Mouse (Mus musculus): ENCODE data around the gene Ocm. TPM values are rescaled to one million over a fixed set of nuclear protein-coding genes. Genes with fewer than 3 reads are reported as not detected.

Ocm gene
- total and polyA plus RNA-seq, 3 experiments: not detected

DNA sequence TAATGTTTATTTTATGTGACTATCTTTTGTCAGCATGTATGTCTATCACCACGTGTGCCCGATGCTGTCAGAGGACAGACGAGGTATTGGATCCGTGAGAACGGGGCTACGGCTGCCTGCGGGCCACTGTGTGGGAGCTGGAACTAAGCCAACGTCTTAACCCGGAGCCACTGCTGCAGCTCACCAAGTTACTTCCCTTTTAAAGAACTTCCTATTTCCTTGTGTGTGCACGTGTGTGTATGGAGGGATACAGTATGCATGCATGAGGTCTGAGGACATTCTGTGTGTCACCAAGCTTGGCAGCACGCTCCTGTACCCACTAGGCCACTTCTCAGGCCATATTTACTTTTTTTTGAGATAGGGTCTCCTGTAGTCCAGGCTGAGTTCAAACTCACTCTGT, 36.4 kb downstream of the Ocm start:
- Histone ChIP-seq H3K27ac (ENCODE audit: control insufficient read depth, low read depth, low read length) (peak overlapping the region; percentile 43; the same call in 1 of the 2 replicates), H3K79me2 (ENCODE audit: control insufficient read depth, insufficient read depth, low read length, poor library complexity) (no peaks in the 10 kb centered on the region), H3K4me1 (ENCODE audit: control insufficient read depth in 1 of 2, insufficient read depth in 2 of 2, low read length in 2 of 2) (peaks cover 5 to 7% of the 10 kb centered on the region in 2 experiments; a peak in 3 of 4 replicates), H3K9me3 (replicated peaks; ENCODE audit: insufficient read depth, low read length) (no peaks in the 10 kb centered on the region), H3K27me3 (ENCODE audit: control insufficient read depth in 1 of 2, insufficient read depth in 2 of 2, low read length in 2 of 2) (no peaks in the 10 kb centered on the region), H3K9ac (ENCODE audit: control insufficient read depth, low read depth, low read length, poor library complexity, severe bottlenecking) (peak overlapping the region; percentile 41), H3K4me3 (ENCODE audit: control insufficient read depth in 1 of 2, insufficient read depth in 1 of 2, low read depth in 2 of 2, low read length in 2 of 2) (no peak overlapping the region; a peak in 1 of 4 replicates), H3K36me3 (ENCODE audit: control insufficient read depth in 1 of 2, insufficient read depth in 2 of 2, low read length in 2 of 2) (peaks cover 8 to 14% of the 10 kb centered on the region in 2 experiments)
- peak; percentile 92 for DNase-seq (ENCODE audit: low read depth, low spot score)
- TF ChIP-seq CHD1 (IDR thresholded peaks at IDR 0.05; ENCODE audit: low read depth, low read length) (no peak), MEF2A (IDR thresholded peaks at IDR 0.05; ENCODE audit: extremely low read depth, insufficient replicate concordance, low read depth, low read length, poor library complexity, severe bottlenecking) (no peak), SIN3A (IDR thresholded peaks at IDR 0.05; ENCODE audit: low read length) (peak; percentile 88), GATA1 (IDR thresholded peaks at IDR 0.05; ENCODE audit: low read depth, low read length) (no peak), ELF1 (IDR thresholded peaks at IDR 0.05; ENCODE audit: low read depth, low read length) (peak; percentile 83), TAL1 (IDR thresholded peaks at IDR 0.05; ENCODE audit: low read length) (no peak), JUND (IDR thresholded peaks at IDR 0.05; ENCODE audit: low read depth, low read length) (no peak), ZMIZ1 (IDR thresholded peaks at IDR 0.05; ENCODE audit: low read depth, low read length) (no peak), ZC3H11A (IDR thresholded peaks at IDR 0.05; ENCODE audit: low read depth, low read length) (no peak), HCFC1 (IDR thresholded peaks at IDR 0.05; ENCODE audit: low read depth, low read length) (peak; percentile 80), SMC3 (IDR thresholded peaks at IDR 0.05; ENCODE audit: low read depth, low read length) (no peak), RCOR1 (IDR thresholded peaks at IDR 0.05; ENCODE audit: low read depth, low read length) (0 out of 2 replicates have a peak, but pooled peaks have one; percentile 13), MAX (IDR thresholded peaks at IDR 0.05; ENCODE audit: low read length) (peak; percentile 98), RAD21 (IDR thresholded peaks at IDR 0.05; ENCODE audit: low read depth, low read length) (no peak), BHLHE40 (IDR thresholded peaks at IDR 0.05; ENCODE audit: borderline replicate concordance, low read depth, low read length) (peak; percentile 91), NELFE (IDR thresholded peaks at IDR 0.05; ENCODE audit: low read depth, low read length) (no peak), EP300 (IDR thresholded peaks at IDR 0.05; ENCODE audit: low read depth in 1 of 2, low read length in 2 of 2) (peak; percentile 25 to 40; a peak in 2 of 4 replicates), MAZ (IDR thresholded peaks at IDR 0.05; ENCODE audit: low read depth, low read length) (0 out of 2 replicates have a peak, but pooled peaks have one; percentile 31), ZKSCAN1 (IDR thresholded peaks at IDR 0.05; ENCODE audit: low read depth, low read length) (no peak), CTCF (IDR thresholded peaks at IDR 0.05 in 2 of 3, conservative IDR thresholded peaks at IDR 0.05 in 1 of 3; ENCODE audit: control insufficient read depth in 1 of 3, insufficient read depth in 1 of 3, low read depth in 2 of 3, low read length in 3 of 3, poor library complexity in 1 of 3, severe bottlenecking in 1 of 3) (no peak), POLR2AphosphoS2 (IDR thresholded peaks at IDR 0.05; ENCODE audit: low read length) (0 out of 2 replicates have a peak, but pooled peaks have one; percentile 34), UBTF (IDR thresholded peaks at IDR 0.05; ENCODE audit: borderline replicate concordance, insufficient read depth, low read depth, low read length) (no peak), GABPA (IDR thresholded peaks at IDR 0.05; ENCODE audit: low read depth, low read length) (no peak), POLR2AphosphoS5 (IDR thresholded peaks at IDR 0.05; ENCODE audit: borderline replicate concordance, low read depth, low read length) (no peak), MAFK (IDR thresholded peaks at IDR 0.05; ENCODE audit: borderline replicate concordance, low read depth, low read length) (no peak), ZNF384 (IDR thresholded peaks at IDR 0.05; ENCODE audit: low read depth, low read length) (no peak), MYB (IDR thresholded peaks at IDR 0.05; ENCODE audit: low read depth, low read length) (no peak), CHD2 (IDR thresholded peaks at IDR 0.05; ENCODE audit: low read length) (no peak), TBP (IDR thresholded peaks at IDR 0.05; ENCODE audit: low read depth, low read length) (no peak), KAT2A (conservative IDR thresholded peaks at IDR 0.05; ENCODE audit: low read depth, low read length) (no peak; the same call in 1 of the 2 replicates), POLR2A (IDR thresholded peaks at IDR 0.05; ENCODE audit: control insufficient read depth in 1 of 2, insufficient read depth in 1 of 2, low read depth in 1 of 2, low read length in 2 of 2, poor library complexity in 1 of 2) (peak in 1 of 2 experiments; percentile 50; a peak in 1 of 4 replicates), USF1 (IDR thresholded peaks at IDR 0.05; ENCODE audit: low read depth, low read length) (peak; percentile 54), ETS1 (IDR thresholded peaks at IDR 0.05; ENCODE audit: low read depth, low read length) (peak; percentile 60; the same call in 1 of the 2 replicates), MXI1 (IDR thresholded peaks at IDR 0.05; ENCODE audit: low read depth, low read length) (peak; percentile 97), MYC (IDR thresholded peaks at IDR 0.05; ENCODE audit: low read depth, low read length) (peak; percentile 100)

Data from MEL (cell line).